Comparison of ENCODE assay signal across 11 mouse cellular contexts in the genomic region with DNA sequence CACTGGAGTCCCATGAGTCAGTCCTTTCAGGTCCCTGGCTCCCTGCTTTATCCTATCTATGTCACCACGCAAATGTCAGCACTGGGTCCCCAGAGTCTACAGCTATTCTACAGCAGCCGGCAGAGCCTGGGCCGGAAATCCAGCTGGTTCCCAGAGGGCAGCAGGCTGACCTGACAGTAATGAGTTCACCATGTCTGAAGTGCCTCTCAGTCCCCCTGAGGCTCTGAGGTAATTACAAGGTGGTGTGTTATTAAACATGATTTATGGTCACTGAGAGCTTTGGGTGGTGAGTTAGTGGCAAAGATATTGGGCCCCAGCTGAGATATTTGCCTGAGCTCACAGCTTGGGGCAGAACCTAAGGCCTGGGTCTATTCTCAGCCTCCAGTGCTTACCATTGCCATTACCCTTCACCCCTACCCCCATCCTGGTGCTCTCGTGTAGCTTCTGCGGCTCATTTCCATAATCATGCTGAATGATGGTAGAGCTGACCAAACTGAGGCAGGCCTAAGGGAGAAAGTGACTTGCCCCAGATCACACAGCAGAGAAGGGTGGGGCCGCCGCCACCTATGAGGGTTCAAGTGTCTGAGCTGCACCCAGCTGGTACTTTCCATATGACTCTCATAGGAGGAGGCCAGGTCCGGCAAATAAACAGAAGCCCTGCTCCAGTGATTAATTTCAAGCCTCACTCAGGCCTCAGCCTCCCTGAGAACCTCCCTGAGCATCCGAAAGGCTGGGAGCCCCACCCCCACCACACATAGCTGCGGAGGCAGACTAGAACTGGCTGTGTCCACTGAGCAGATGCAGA.
DNase-seq lines count a peak whose midpoint lies in the region; ATAC-seq and TF ChIP-seq lines count a peak whose summit lies in the region.
"Had no signal": no experiment of that assay in that cellular context is flagged by ENCODE, and none has a peak within 500 bp of the region (broad histone marks: within the 10 kb centered on the region; RNA-seq: fewer than 3 reads in every experiment).

No protein-coding gene starts in this region.

- H3K9ac ChIP-seq in kidney, postnatal 0 days (ENCODE audit: low read depth, low read length) = no peak overlapping the region
- H3K9ac ChIP-seq in hindbrain, embryonic 15.5 days = no peak overlapping the region
- no peak overlapping the region for H3K9ac ChIP-seq in neural tube, embryonic 12.5 days
- H3K9ac ChIP-seq in forebrain, embryonic 15.5 days (replicated peaks) = no peak overlapping the region
- H3K9ac ChIP-seq: forebrain, embryonic 13.5 days; liver, embryonic 12.5 days had no signal

- H3K27ac ChIP-seq in kidney, postnatal 0 days = no peak overlapping the region
- H3K27ac ChIP-seq in hindbrain, embryonic 15.5 days (replicated peaks) = no peak overlapping the region
- H3K27ac ChIP-seq in neural tube, embryonic 12.5 days = peak overlapping the region; percentile 43; the same call in 1 of the 2 replicates
- no peak overlapping the region for H3K27ac ChIP-seq in forebrain, embryonic 15.5 days (replicated peaks)
- H3K27ac ChIP-seq: forebrain, embryonic 13.5 days; liver, embryonic 12.5 days had no signal

- H3K4me1 ChIP-seq in kidney, postnatal 0 days (replicated peaks; ENCODE audit: insufficient read depth, low read length) = no peaks in the 10 kb centered on the region; the same call in 1 of the 2 replicates
- peaks cover 8% of the 10 kb centered on the region for H3K4me1 ChIP-seq in hindbrain, embryonic 15.5 days (replicated peaks)
- peaks cover 17% of the 10 kb centered on the region for H3K4me1 ChIP-seq in neural tube, embryonic 12.5 days
- H3K4me1 ChIP-seq in forebrain, embryonic 15.5 days = no peaks in the 10 kb centered on the region; the same call in 1 of the 2 replicates
- H3K4me1 ChIP-seq: liver, embryonic 12.5 days had no signal

- no peak overlapping the region for H3K4me3 ChIP-seq in kidney, postnatal 0 days (replicated peaks; ENCODE audit: low read depth, low read length)
- H3K4me3 ChIP-seq in hindbrain, embryonic 15.5 days = no peak overlapping the region
- H3K4me3 ChIP-seq in neural tube, embryonic 12.5 days = no peak overlapping the region
- no peak overlapping the region for H3K4me3 ChIP-seq in forebrain, embryonic 15.5 days
- H3K4me3 ChIP-seq: forebrain, embryonic 13.5 days; liver, embryonic 12.5 days had no signal

- no peaks in the 10 kb centered on the region for H3K27me3 ChIP-seq in kidney, postnatal 0 days (ENCODE audit: insufficient read depth, low read length)
- H3K27me3 ChIP-seq in hindbrain, embryonic 15.5 days = no peaks in the 10 kb centered on the region
- H3K27me3 ChIP-seq in neural tube, embryonic 12.5 days (replicated peaks) = no peaks in the 10 kb centered on the region
- H3K27me3 ChIP-seq in forebrain, embryonic 15.5 days = no peaks in the 10 kb centered on the region
- H3K27me3 ChIP-seq: forebrain, embryonic 13.5 days; liver, embryonic 12.5 days had no signal

- TF ChIP-seq CTCF in kidney, postnatal 0 days (IDR thresholded peaks at IDR 0.05; ENCODE audit: low read depth) = no peak

- 0 out of 2 replicates have a peak, but pooled peaks have one; percentile 43 for ATAC-seq in kidney, postnatal 0 days (replicated peaks; ENCODE audit: low FRiP score, low read depth)
- peak; percentile 38; the same call in 1 of the 2 replicates for ATAC-seq in hindbrain, embryonic 15.5 days (ENCODE audit: low FRiP score, low read depth)
- ATAC-seq in neural tube, embryonic 12.5 days (ENCODE audit: low FRiP score, low read depth) = peak; percentile 85
- no peak for ATAC-seq in forebrain, embryonic 15.5 days (replicated peaks)
- ATAC-seq: CD4-positive, CD25-positive, alpha-beta regulatory T cell, adult 4 months; forebrain, embryonic 13.5 days; liver, embryonic 12.5 days had no signal

- H3K9me3 ChIP-seq in kidney, postnatal 0 days (replicated peaks; ENCODE audit: low read length) = no peaks in the 10 kb centered on the region
- no peaks in the 10 kb centered on the region for H3K9me3 ChIP-seq in hindbrain, embryonic 15.5 days
- H3K9me3 ChIP-seq in neural tube, embryonic 12.5 days = no peaks in the 10 kb centered on the region
- no peaks in the 10 kb centered on the region for H3K9me3 ChIP-seq in forebrain, embryonic 15.5 days
- H3K9me3 ChIP-seq: forebrain, embryonic 13.5 days had no signal

- WGBS in kidney, postnatal 0 days = 27% methylated on average over 10 of the region's 10 CpGs
- 37% methylated on average over 10 of the region's 10 CpGs for WGBS in hindbrain, embryonic 15.5 days
- WGBS in neural tube, embryonic 12.5 days = 29% methylated on average over 10 of the region's 10 CpGs
- WGBS in forebrain, embryonic 15.5 days = 77% methylated on average over 10 of the region's 10 CpGs

- peak; percentile 45 for DNase-seq in kidney, postnatal 0 days (ENCODE audit: low spot score)
- DNase-seq in kidney, adult 8-10 months = no peak
- peak; percentile 74 for DNase-seq in embryo, embryonic 11 days
- no peak for DNase-seq in cerebellum, adult 8-10 months
- no peak for DNase-seq in right cerebral cortex, postnatal 10 days (ENCODE audit: low spot score in 2 of 2)

- H3K36me3 ChIP-seq in kidney, postnatal 0 days (ENCODE audit: insufficient read depth, low read length) = no peaks in the 10 kb centered on the region
- no peaks in the 10 kb centered on the region for H3K36me3 ChIP-seq in hindbrain, embryonic 15.5 days
- no peaks in the 10 kb centered on the region for H3K36me3 ChIP-seq in neural tube, embryonic 12.5 days
- no peaks in the 10 kb centered on the region for H3K36me3 ChIP-seq in forebrain, embryonic 15.5 days
- H3K36me3 ChIP-seq: liver, embryonic 12.5 days had no signal

- H3K4me2 ChIP-seq in kidney, postnatal 0 days (ENCODE audit: low read length) = no peak overlapping the region
- no peak overlapping the region for H3K4me2 ChIP-seq in hindbrain, embryonic 15.5 days
- no peak overlapping the region for H3K4me2 ChIP-seq in neural tube, embryonic 12.5 days (replicated peaks)
- no peak overlapping the region for H3K4me2 ChIP-seq in forebrain, embryonic 15.5 days (replicated peaks)
- H3K4me2 ChIP-seq: forebrain, embryonic 13.5 days; liver, embryonic 12.5 days had no signal

Comparison
In these comparisons a context has a peak if more than half of its experiments do, and no peak if none do; other contexts are left out.
1. DNase-seq: peak in kidney, postnatal 0 days (single experiment) and embryo, embryonic 11 days (single experiment); none in kidney, adult 8-10 months (0 of 2), cerebellum, adult 8-10 months (single experiment) and right cerebral cortex, postnatal 10 days (0 of 2).